ENCODE assay signal across 8 mouse cellular contexts in genomic region chr13:13590048-13591011, GRCm38 (mm10). TPM values are rescaled to one million over a fixed set of nuclear protein-coding genes. Genes with fewer than 3 reads are reported as not detected.
DNase-seq lines count a peak whose midpoint lies in the region; ATAC-seq and TF ChIP-seq lines count a peak whose summit lies in the region.

Lyst (plus strand) TSS chr13:13590397.

- peak within 1 kb of the TSS; percentile 80 to 88 for H3K4me3 ChIP-seq in ES-E14 (ENCODE audit: insufficient read depth in 1 of 2, low read depth in 1 of 2, low read length in 2 of 2, poor library complexity in 1 of 2, severe bottlenecking in 1 of 2)
- H3K4me3 ChIP-seq in forebrain, embryonic 16.5 days (replicated peaks; ENCODE audit: low read length), result peak within 1 kb of the TSS; percentile 78
- H3K4me3 ChIP-seq in lung, embryonic 15.5 days, result peak within 1 kb of the TSS; percentile 98

- H3K9me3 ChIP-seq in ES-E14 (ENCODE audit: control insufficient read depth, insufficient read depth, low read depth, low read length), result no peaks in the 10 kb centered on the region
- H3K9me3 ChIP-seq in forebrain, embryonic 16.5 days (ENCODE audit: control insufficient read depth, low read length), result no peaks in the 10 kb centered on the region
- H3K9me3 ChIP-seq in lung, embryonic 15.5 days, result no peaks in the 10 kb centered on the region

- peak; percentile 99 for ATAC-seq in forebrain, embryonic 16.5 days
- peak; percentile 98 for ATAC-seq in lung, embryonic 15.5 days (ENCODE audit: borderline replicate concordance, extremely low read depth, low FRiP score, low TSS enrichment)

- in situ Hi-C loops in ES-E14 (cut with MboI; ENCODE audit: low sequenced_read_pairs in 2 of 2, unreplicated experiment in 2 of 2), result no loop called here

- H3K4me2 ChIP-seq in forebrain, embryonic 16.5 days (ENCODE audit: low read length), result peak within 1 kb of the TSS; percentile 74
- peak within 1 kb of the TSS; percentile 92 for H3K4me2 ChIP-seq in lung, embryonic 15.5 days

- H3K36me3 ChIP-seq in ES-E14 (ENCODE audit: control insufficient read depth, insufficient read depth, low read length, poor library complexity, severe bottlenecking), result no peaks in the 10 kb centered on the region
- H3K36me3 ChIP-seq in forebrain, embryonic 16.5 days (ENCODE audit: control insufficient read depth, insufficient read depth), result no peaks in the 10 kb centered on the region
- no peaks in the 10 kb centered on the region for H3K36me3 ChIP-seq in lung, embryonic 15.5 days

- peak within 1 kb of the TSS; percentile 78 for H3K9ac ChIP-seq in ES-E14 (ENCODE audit: insufficient read depth, low read depth, low read length, poor library complexity, severe bottlenecking)
- H3K9ac ChIP-seq in forebrain, embryonic 16.5 days (replicated peaks; ENCODE audit: low read depth, low read length), result peak within 1 kb of the TSS; percentile 77
- peak within 1 kb of the TSS; percentile 74 for H3K9ac ChIP-seq in lung, embryonic 15.5 days

- no peak within 1 kb of the TSS for H3K27ac ChIP-seq in ES-E14 (ENCODE audit: insufficient read depth, low read depth, low read length, poor library complexity, severe bottlenecking)
- peak within 1 kb of the TSS; percentile 62 for H3K27ac ChIP-seq in forebrain, embryonic 16.5 days (ENCODE audit: low read length)
- peak within 1 kb of the TSS; percentile 86 for H3K27ac ChIP-seq in lung, embryonic 15.5 days

- peak; percentile 94 for DNase-seq in ES-E14 (ENCODE audit: low read depth, low spot score)
- DNase-seq in cerebellum, adult 11-12 months, result peak; percentile 98
- DNase-seq in heart, postnatal 4 days, result peak; percentile 99
- peak; percentile 97 to 98 for DNase-seq in layer of hippocampus, adult 8-10 months (ENCODE audit: low spot score in 2 of 2)
- peak; percentile 97 for DNase-seq in ovary, adult 18-20 months (ENCODE audit: low spot score)
- DNase-seq in thymus, postnatal 0 days (ENCODE audit: low spot score), result peak; percentile 97

- no peaks in the 10 kb centered on the region for H3K27me3 ChIP-seq in forebrain, embryonic 16.5 days (replicated peaks; ENCODE audit: control insufficient read depth, insufficient read depth, low read length)
- no peaks in the 10 kb centered on the region for H3K27me3 ChIP-seq in lung, embryonic 15.5 days

- WGBS in forebrain, embryonic 16.5 days, result under 1% methylated on average over 82 of the region's 88 CpGs
- under 1% methylated on average over 87 of the region's 88 CpGs for WGBS in lung, embryonic 15.5 days

- H3K4me1 ChIP-seq in ES-E14 (ENCODE audit: control insufficient read depth in 2 of 2, insufficient read depth in 2 of 2, low read length in 2 of 2, poor library complexity in 1 of 2), result no peaks in the 10 kb centered on the region
- H3K4me1 ChIP-seq in forebrain, embryonic 16.5 days (replicated peaks; ENCODE audit: control insufficient read depth, insufficient read depth, low read length), result peaks cover 9% of the 10 kb centered on the region
- H3K4me1 ChIP-seq in lung, embryonic 15.5 days, result peaks cover 16% of the 10 kb centered on the region

TF ChIP-seq in ES-E14, 5 proteins besides CTCF, POLR2A, EP300 and RAD21:
- TF ChIP-seq HCFC1 (IDR thresholded peaks at IDR 0.05; ENCODE audit: borderline replicate concordance, insufficient read depth, low read length) (peak; percentile 13; the same call in 1 of the 2 replicates), CHD2 (IDR thresholded peaks at IDR 0.05; ENCODE audit: low read depth, low read length) (no peak)

RNA-seq across cellular contexts. Expression of gene Lyst, which starts in this region (rescaled TPM):
- total RNA-seq in ES-E14 (2012; rRNA removed), result 7.4 and 11.7 TPM in 2 replicates
- polyA plus RNA-seq in forebrain, embryonic 16.5 days (2015; fragmentation: Nextera tagmentation; extraction: Ambion mirVana), result 4.8 and 6.0 TPM in 2 replicates
- 10 to 100 TPM; 13.1 to 14.5 TPM for total RNA-seq in heart, postnatal 4 days (2021)
- total RNA-seq in layer of hippocampus, adult 8-10 months (2022), result 100 to 1,000 TPM in 1 of 4 experiments, 10 to 100 TPM in 3; 81.9 to 115 (median 89.3) TPM
- 4.9 and 5.3 TPM in 2 replicates for polyA plus RNA-seq in lung, embryonic 15.5 days (2015; fragmentation: Nextera tagmentation; extraction: Ambion mirVana)
- 11.5 and 16.3 TPM in 2 replicates for polyA plus RNA-seq in thymus, postnatal 0 days (2015; fragmentation: Nextera tagmentation; extraction: Ambion mirVana)
